Mouse (Mus musculus) lung, postnatal 0 days (tissue): Measurements from ENCODE around the gene Stxbp3. TPM values are rescaled to one million over a fixed set of nuclear protein-coding genes. Genes with fewer than 3 reads are reported as not detected.
A peak's percentile ranks its signal among the peaks of the same experiment; 100 is the strongest.

ENCODE experiments used
- ATAC-seq: fragments of 200-750 bp; cut with Nextera tagmentation; 2 replicates; pipeline ENCODE4 v1.8.0; 2017; ENCODE audit warnings: moderate library complexity
- DNase-seq: peaks from one replicate; pipeline ENCODE4 v3.0.0-alpha.2; 2016; ENCODE audit warnings: low spot score
- H3K27ac ChIP-seq: fragments of 300-500 bp; sonication (generic); 2 replicates; pipeline ENCODE4 v1.5.1; 2014; ENCODE audit warnings: antibody characterized with exemption, mild to moderate bottlenecking, low read length, mixed read lengths
- H3K27me3 ChIP-seq: fragments of 300-500 bp; sonication (generic); replicated peaks from 2 replicates; pipeline ENCODE4 v1.6.1; 2014; ENCODE audit warnings: low read length, mixed read lengths; ENCODE audit not compliant: insufficient read depth
- H3K36me3 ChIP-seq: fragments of 300-500 bp; sonication (generic); 2 replicates; pipeline ENCODE4 v1.6.1; 2014; ENCODE audit warnings: low read length, mixed read lengths; ENCODE audit not compliant: insufficient read depth
- H3K4me1 ChIP-seq: fragments of 300-500 bp; sonication (generic); 2 replicates; pipeline ENCODE4 v1.6.1; 2014; ENCODE audit warnings: antibody characterized with exemption, low read depth, low read length, mixed read lengths; ENCODE audit not compliant: insufficient read depth
- H3K4me2 ChIP-seq: fragments of 300-500 bp; sonication (generic); replicated peaks from 2 replicates; pipeline ENCODE4 v1.6.1; 2014; ENCODE audit warnings: low read depth, mild to moderate bottlenecking, low read length, moderate library complexity, mixed read lengths
- H3K4me3 ChIP-seq: fragments of 300-500 bp; sonication (generic); 2 replicates; pipeline ENCODE4 v1.5.1; 2014; ENCODE audit warnings: low read depth, low read length
- H3K9ac ChIP-seq: fragments of 300-500 bp; sonication (generic); replicated peaks from 2 replicates; pipeline ENCODE4 v1.6.1; 2014; ENCODE audit warnings: low read depth, mild to moderate bottlenecking
- H3K9me3 ChIP-seq: fragments of 300-500 bp; sonication (generic); 2 replicates; pipeline ENCODE4 v1.6.1; 2016; ENCODE audit warnings: low read length, mixed read lengths
- CTCF ChIP-seq: IDR thresholded peaks from 2 replicates; pipeline ENCODE4 v1.5.1; 2016; ENCODE audit warnings: antibody characterized with exemption, mild to moderate bottlenecking
- EP300 ChIP-seq: IDR thresholded peaks from 2 replicates; pipeline ENCODE4 v1.6.1; 2016; ENCODE audit warnings: antibody characterized with exemption, mild to moderate bottlenecking, control low read depth
- WGBS: fragments of 180-500 bp; shearing (Covaris S2); extraction: QIAGEN DNeasy Blood & Tissue Kit; methylation state at CpG from one replicate; pipeline ENCODE4 v1.1.7; 2014; 5-methylcytosine and 5-hydroxymethylcytosine counted together
- polyA plus RNA-seq: library from polyadenylated mRNA; unstranded; fragments of >200 nt; fragmentation: Nextera tagmentation; extraction: Ambion mirVana; gene quantifications from 2 replicates; pipeline ENCODE4 v1.2.1, GENCODE M21; 2015

Stxbp3 gene
- polyA plus RNA-seq, 1 experiment from 2014 or later: 58.1 TPM

DNA sequence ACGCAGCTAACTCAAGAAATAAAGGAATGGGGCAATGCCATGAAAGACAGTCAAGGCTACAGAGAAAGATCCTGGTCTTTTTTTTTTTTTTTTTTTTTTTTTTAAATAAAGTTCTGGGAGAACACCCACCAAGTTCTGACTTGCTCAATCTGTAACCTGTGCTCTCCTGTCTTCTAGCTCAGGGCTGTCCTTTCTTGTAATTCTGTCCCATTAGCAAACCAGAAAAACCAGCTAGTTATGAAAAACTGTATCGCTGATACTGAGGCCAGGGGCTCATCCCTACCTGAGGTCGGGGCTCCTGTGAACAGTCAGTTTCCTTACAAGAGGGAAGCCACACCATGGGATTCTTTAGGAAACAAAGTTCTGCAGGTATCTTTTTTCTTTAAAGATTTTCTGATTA lies 49.8 kb downstream of the Stxbp3 start:
- ATAC-seq (no peak), DNase-seq (no peak)
- Histone ChIP-seq H3K9me3 (no peaks in the 10 kb centered on the region), H3K27ac (no peak overlapping the region), H3K27me3 (no peaks in the 10 kb centered on the region), H3K9ac (no peak overlapping the region), H3K4me2 (no peak overlapping the region), H3K4me1 (no peaks in the 10 kb centered on the region; the same call in 1 of the 2 replicates), H3K4me3 (no peak overlapping the region), H3K36me3 (peaks cover 11% of the 10 kb centered on the region; the same call in 1 of the 2 replicates)
- TF ChIP-seq CTCF (no peak), EP300 (no peak)
- 85% methylated on average over 3 of the region's 3 CpGs for WGBS

- TF ChIP-seq CTCF (no peak), EP300 (no peak)
- Histone ChIP-seq H3K4me3 (no peak overlapping the region), H3K27me3 (no peaks in the 10 kb centered on the region), H3K4me2 (no peak overlapping the region), H3K36me3 (peaks cover 7% of the 10 kb centered on the region; the same call in 1 of the 2 replicates), H3K9me3 (no peaks in the 10 kb centered on the region), H3K4me1 (no peaks in the 10 kb centered on the region; the same call in 1 of the 2 replicates), H3K9ac (no peak overlapping the region), H3K27ac (no peak overlapping the region)
- DNase-seq (no peak), ATAC-seq (peak; percentile 9; the same call in 1 of the 2 replicates)
- 79% methylated on average over 5 of the region's 5 CpGs for WGBS
Measured at GRCm38 (mm10) chr3:108789299-108789698, 51.0 kb downstream of the Stxbp3 start.

DNA sequence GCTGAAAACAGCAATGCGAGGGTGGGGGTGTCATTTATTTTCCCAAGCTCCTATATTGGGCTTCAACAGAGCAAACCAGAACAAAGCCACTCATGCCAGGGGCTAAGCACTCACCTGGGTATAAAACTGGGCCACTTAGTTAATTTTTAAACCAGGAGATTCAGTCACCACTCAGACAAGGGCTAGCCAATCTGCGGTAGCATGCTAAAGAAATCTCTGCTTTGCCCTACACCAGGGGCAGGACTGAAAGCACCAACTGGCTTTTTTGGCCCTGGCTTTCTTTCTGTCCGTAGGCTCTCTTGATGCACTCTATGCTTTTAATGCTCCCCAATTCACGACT lies 51.9 kb downstream of the Stxbp3 start:
- DNase-seq: peak; percentile 24
- H3K9me3 ChIP-seq: no peaks in the 10 kb centered on the region
- H3K4me2 ChIP-seq: no peak overlapping the region
- H3K36me3 ChIP-seq: peaks cover 7% of the 10 kb centered on the region; the same call in 1 of the 2 replicates
- H3K27me3 ChIP-seq: no peaks in the 10 kb centered on the region
- no peak overlapping the region for H3K27ac ChIP-seq
- H3K4me3 ChIP-seq: no peak overlapping the region
- no peaks in the 10 kb centered on the region; the same call in 1 of the 2 replicates for H3K4me1 ChIP-seq
- H3K9ac ChIP-seq: no peak overlapping the region
- ATAC-seq: peak; percentile 20; the same call in 1 of the 2 replicates
- TF ChIP-seq CTCF (no peak), EP300 (no peak)
- WGBS: 62% methylated on average over 4 of the region's 4 CpGs

GRCm38 (mm10) chr3:108787754-108788454 lies 52.4 kb downstream of the Stxbp3 start:
- Histone ChIP-seq H3K36me3 (peaks cover 7% of the 10 kb centered on the region; the same call in 1 of the 2 replicates), H3K27me3 (no peaks in the 10 kb centered on the region), H3K4me1 (no peaks in the 10 kb centered on the region; the same call in 1 of the 2 replicates), H3K9ac (no peak overlapping the region), H3K4me2 (no peak overlapping the region), H3K27ac (no peak overlapping the region), H3K9me3 (no peaks in the 10 kb centered on the region), H3K4me3 (no peak overlapping the region)
- peak; percentile 45 for ATAC-seq
- no peak for TF ChIP-seq CTCF
- TF ChIP-seq EP300: no peak
- no peak for DNase-seq
- 43% methylated on average over 12 of the region's 12 CpGs for WGBS

DNA sequence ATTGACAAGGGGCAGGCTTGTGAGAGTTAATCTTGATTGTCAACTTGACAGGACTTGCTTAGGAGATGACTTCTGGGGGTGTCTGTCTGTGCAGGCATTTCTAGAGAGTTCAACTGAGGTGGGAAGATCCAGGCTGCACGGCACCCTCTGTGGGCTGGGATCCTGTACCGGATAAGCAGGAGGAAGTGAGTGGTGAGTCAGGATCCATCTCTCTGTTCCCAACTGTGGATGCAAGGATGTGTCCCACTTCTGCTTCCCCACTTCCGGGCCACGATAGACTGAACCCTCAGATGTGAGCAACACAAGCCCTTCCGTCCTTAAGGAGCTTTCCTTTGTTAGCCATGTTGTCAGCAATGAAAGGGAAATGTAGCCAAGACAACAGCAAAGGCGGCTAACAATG lies 53.8 kb downstream of the Stxbp3 start:
- Histone ChIP-seq H3K27ac (no peak overlapping the region), H3K9ac (no peak overlapping the region), H3K9me3 (no peaks in the 10 kb centered on the region), H3K4me3 (no peak overlapping the region), H3K36me3 (no peaks in the 10 kb centered on the region), H3K27me3 (no peaks in the 10 kb centered on the region), H3K4me1 (no peaks in the 10 kb centered on the region; the same call in 1 of the 2 replicates), H3K4me2 (no peak overlapping the region)
- TF ChIP-seq EP300 (no peak), CTCF (no peak)
- 68% methylated on average over 6 of the region's 6 CpGs for WGBS
- DNase-seq (no peak), ATAC-seq (0 out of 2 replicates have a peak, but pooled peaks have one; percentile 23)

DNA sequence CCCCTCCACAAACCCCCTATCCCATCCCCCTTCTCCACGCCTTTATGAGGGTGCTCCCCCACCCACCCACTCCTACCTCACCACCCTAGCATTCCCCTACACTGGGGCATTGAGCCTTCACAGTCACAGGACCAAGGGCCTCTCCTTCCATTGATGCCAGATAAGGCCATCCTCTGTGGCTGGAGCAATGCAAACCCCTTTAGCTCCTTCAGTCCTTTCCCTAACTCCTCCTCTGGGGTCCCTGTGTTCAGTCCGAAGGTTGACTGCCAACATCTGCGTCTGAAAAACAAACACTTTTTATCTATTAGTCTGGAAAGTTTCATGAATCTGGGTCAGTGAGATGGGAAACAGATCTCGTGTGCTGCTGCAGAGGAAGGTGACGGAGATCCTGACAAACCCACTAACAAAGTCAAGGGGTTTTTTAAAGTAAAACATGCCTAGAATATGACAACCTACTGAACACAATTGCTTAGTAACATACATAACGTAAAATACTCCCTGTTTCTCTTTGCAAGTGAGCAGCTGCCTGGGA lies 57.9 kb downstream of the Stxbp3 start:
- 39% methylated on average over 6 of the region's 6 CpGs for WGBS
- H3K4me3 ChIP-seq: no peak overlapping the region
- no peaks in the 10 kb centered on the region for H3K9me3 ChIP-seq
- no peak overlapping the region for H3K27ac ChIP-seq
- no peaks in the 10 kb centered on the region for H3K27me3 ChIP-seq
- no peak overlapping the region for H3K4me2 ChIP-seq
- DNase-seq: peak; percentile 20
- no peaks in the 10 kb centered on the region for H3K4me1 ChIP-seq
- H3K9ac ChIP-seq: no peak overlapping the region
- no peak for TF ChIP-seq EP300
- no peak for TF ChIP-seq CTCF
- no peaks in the 10 kb centered on the region for H3K36me3 ChIP-seq
- ATAC-seq: no peak
